Mouse (Mus musculus): Measurements from ENCODE around the gene Zfp598.

Zfp598 gene

DNA sequence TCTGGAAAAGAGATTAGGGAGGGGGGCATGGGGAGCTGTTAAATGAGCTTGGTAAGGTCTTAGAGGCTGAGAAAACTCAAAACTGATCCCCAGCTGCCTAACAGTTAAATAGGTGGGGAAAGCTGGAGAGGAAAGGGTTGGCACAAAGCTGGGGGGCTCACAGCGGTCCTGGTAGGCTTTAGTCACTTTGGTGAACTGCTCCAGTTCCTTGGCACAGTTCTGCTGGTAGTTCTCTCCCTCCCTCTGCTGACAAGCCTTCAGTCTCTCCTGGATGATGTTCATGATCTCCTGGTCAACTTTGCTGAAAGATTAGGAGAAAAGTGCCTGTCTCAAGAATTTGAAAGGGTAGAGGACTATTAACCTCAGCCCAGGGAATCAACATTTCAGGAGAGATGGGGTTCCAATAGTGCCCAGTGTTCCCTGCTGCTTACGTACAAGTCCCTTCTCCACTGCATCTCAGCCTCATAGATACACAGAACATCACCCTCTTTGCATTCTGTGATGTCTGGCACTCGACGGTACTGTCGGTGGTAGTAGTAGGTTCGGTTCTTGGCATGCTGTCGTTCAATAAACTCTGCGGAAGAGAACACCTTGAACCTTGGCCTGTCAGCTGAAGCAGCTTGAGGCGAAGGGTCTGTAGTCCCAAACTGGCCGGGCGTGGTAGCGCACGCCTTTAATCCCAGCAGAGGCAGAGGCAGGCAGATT, 52.9 kb downstream of the Zfp598 start:
- peak; percentile 37 for DNase-seq (ENCODE audit: low spot score)

DNA sequence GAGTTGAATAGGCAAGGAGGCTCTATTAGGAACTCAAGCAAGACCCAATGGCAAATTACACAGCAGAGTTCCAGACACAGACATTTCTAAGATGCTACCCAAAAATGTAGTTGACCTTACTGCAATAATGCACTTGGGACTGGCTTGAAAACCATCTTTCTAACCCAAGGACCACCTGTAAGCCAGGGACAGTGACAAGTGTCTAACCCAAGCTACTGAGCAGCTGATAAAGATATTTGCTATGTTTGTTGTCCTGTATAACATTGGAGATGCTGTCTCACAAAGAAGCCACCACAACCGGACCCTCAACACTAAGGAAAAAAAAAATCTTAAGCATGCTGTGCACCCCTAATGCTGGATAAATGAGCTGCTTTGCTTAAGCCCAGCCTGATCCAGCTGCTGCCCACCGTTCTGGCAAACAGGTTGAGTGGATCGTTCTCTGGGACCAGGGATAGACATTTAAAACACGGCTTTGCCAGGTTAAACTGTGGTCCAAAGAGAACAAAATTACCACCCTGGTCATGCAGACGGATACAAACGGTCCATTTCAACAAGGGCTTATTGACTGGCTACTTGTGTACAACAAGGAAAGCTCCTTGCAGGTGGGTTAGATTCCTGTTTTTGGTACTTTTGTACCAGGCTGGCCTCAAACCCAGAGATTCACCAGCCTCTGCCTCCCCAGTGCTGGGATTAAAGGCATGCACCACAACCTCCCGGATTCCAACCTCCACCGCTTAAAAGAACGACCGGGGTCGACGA, 53.8 kb downstream of the Zfp598 start:
- DNase-seq (ENCODE audit: low spot score) = peak; percentile 41

DNA sequence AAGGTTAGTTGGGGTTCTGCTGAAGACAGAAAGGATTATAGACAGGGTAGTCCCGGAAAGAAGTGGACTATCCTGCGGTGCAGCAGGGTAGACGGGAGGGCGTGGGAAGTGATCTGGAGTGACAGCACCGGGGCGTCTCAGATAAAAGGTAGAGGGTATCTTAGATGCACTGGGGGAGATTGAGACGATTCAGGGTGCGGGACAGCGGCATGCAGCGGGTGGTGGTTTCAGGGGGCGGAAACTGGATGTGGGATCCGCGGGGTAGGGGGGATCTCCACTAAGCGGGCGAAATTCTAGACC, 54.3 kb downstream of the Zfp598 start:
- peak; percentile 62 for DNase-seq (ENCODE audit: low spot score)

DNA sequence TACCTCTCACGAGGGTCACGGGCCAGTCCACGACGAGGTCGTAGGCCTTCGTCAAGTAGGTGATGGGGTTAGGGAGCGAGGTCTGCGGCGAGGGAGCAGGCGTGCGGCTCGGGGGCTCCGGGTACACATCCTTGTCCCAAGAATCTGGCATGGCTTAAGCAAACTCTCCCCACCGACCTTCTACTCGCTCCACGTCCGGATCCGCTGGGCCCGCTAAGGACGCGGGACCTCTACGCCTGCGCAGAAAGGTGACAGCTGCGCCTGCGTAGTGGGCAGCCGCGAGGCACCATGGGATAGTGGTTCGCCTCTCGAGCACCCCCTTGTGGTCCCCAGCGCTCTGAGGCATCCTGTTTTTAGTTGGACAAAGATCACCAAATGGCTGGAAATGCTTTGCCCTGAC, 54.7 kb downstream of the Zfp598 start, which contains the start of gene Ndufb10:
Gene Ndufb10, minus strand, starts transcription at position 295 of the 400 bp plus-strand sequence.
- DNase-seq (ENCODE audit: low spot score) = peak; percentile 95

DNA sequence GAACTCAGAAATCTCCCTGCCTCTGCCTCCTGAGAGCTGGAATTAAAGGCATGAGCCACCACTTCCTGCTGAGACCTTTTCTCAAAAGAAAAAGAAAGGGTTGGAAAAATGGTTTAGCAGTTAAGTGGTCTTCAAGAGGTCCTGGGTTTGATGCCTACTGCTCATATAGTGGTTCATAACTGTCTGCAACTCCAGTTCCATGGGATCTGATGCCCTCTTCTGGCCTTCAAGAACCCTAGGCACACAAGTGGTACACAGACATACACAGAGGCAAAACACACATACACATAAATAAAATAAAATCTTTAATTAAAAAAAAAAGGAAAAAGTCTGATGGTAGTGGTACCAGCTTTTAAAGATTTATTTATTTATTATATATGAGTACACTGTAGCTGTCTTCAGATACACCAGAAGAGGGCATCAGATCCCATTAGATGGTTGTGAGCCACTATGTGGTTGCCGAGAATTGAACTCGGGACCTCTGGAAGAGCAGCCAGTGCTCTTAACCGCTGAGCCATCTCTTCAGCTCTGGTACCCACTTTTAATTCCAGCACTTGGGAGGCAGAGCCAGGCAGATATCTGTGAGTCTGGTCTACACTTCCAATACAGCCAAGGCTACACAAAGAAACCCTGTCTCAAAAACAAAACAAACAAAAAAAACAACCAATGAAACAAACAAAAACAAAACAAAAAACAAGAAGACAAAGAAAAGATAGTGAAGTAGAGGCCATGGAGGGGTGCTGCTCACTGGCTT, 56.3 kb downstream of the Zfp598 start:
- no peak for DNase-seq (ENCODE audit: low spot score)

DNA sequence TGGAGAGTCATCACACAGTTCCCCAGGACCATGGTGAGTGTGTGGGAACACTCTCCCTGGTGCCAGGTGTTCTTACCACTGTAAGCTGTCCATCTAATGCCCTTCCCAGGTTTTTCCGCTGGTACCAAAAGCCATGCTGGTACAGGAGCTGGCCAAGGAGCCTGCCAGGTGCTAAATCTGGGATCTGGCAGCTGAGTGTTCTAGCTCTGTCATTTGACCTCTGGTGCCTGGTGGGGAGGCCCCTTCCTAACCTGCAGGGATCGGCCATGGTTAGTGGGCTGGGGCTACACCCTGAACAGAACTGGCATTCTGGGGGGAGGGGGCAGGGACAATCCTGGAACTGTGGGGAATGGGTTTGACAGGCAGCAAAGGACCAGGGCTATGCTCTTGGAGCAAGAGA, 58.1 kb downstream of the Zfp598 start, which contains the start of gene Rpl3l:
Gene Rpl3l, plus strand, starts transcription at position 203 of the 400 bp plus-strand sequence.
- no peak for DNase-seq (ENCODE audit: low spot score)

DNA sequence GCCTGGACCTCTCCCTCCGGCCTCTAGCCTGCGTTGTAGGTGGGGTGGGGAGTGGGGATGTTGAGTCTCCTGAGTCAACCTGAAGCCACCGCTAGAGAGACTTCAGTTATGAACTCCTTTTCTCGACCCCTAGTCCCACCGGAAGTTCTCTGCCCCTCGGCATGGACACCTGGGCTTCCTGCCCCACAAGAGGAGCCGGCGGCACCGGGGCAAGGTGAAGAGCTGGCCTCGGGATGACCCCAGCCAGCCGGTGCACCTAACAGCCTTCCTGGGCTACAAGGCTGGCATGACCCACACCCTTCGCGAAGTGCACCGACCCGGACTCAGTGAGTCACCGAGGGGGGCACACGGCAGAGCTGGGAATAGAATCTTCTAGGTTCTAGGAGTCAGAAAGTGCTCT, 58.7 kb downstream of the Zfp598 start:
- DNase-seq (ENCODE audit: low spot score) = no peak

DNA sequence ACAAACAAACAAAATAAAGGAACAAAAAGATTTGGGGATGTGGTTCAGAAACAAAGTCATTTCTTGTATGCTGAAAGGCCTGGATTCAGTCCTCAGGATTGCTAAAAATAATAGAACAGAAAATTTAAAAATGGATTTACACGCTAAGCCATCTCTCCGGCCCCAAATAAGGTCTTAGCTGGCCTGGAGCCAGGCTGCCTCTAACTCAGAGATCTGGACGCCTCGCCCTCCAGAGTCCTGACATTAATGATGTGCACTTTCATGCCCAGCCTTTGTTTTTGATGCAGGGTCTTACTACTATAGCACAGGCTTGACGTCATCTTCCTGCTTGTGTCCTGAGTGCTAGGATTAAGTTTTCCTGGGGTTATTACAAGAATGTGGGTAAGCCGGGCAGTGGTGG, 59.6 kb downstream of the Zfp598 start:
- no peak for DNase-seq (ENCODE audit: low spot score)

DNA sequence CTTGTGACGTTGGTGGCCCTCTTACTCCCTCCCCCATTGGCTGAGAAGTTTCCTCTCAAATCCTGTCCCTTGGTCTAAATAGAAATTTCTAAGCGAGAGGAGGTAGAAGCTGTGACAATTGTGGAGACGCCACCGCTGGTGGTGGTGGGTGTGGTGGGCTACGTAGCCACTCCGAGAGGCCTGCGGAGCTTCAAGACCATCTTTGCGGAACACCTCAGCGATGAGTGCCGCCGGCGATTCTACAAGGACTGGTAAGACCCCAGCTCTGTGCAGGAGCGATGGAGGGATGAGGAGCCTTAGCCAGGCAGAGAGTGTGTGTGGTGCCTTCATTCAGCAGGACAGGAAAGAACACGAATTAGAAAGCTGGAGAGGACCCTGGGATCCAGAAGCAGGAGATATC, 61.3 kb downstream of the Zfp598 start:
- DNase-seq (ENCODE audit: low spot score) = no peak
